Mouse (Mus musculus): ENCODE measurements around the gene Abcc4. TPM values are rescaled to one million over a fixed set of nuclear protein-coding genes. Genes with fewer than 3 reads are reported as not detected.

The Abcc4 gene
- polyA plus RNA-seq, 1 experiment from 2014 or later: 2.8 TPM

GRCm38 (mm10) chr14:118566214-118566688, 139.8 kb downstream of the Abcc4 start:
- H3K27ac ChIP-seq (ENCODE audit: low read depth): peak overlapping the region; percentile 72
- H3K9ac ChIP-seq: no peak overlapping the region
- TF ChIP-seq CTCF (IDR thresholded peaks at IDR 0.05; ENCODE audit: low read depth): no peak
- DNase-seq (peak; percentile 47), ATAC-seq (ENCODE audit: insufficient read depth) (peak; percentile 84)
- no peaks in the 10 kb centered on the region for H3K4me1 ChIP-seq (ENCODE audit: insufficient read depth)
- no peaks in the 10 kb centered on the region for H3K27me3 ChIP-seq (ENCODE audit: insufficient read depth, low read length)
- peak overlapping the region; percentile 40 for H3K4me2 ChIP-seq
- 34% methylated on average over 12 of the region's 12 CpGs for WGBS
- no peak overlapping the region for H3K4me3 ChIP-seq (ENCODE audit: low read depth, low read length)
- H3K36me3 ChIP-seq (ENCODE audit: insufficient read depth): no peaks in the 10 kb centered on the region
- no peaks in the 10 kb centered on the region for H3K9me3 ChIP-seq (ENCODE audit: low read depth, low read length)

- ATAC-seq (ENCODE audit: insufficient read depth) (no peak), DNase-seq (no peak)
- no peak overlapping the region for H3K27ac ChIP-seq (ENCODE audit: low read depth)
- whole genome bisulfite sequencing: 74% methylated on average over 5 of the region's 5 CpGs
- H3K36me3 ChIP-seq (ENCODE audit: insufficient read depth): no peaks in the 10 kb centered on the region
- H3K4me1 ChIP-seq (ENCODE audit: insufficient read depth): no peaks in the 10 kb centered on the region
- H3K4me3 ChIP-seq (ENCODE audit: low read depth, low read length): no peak overlapping the region
- no peaks in the 10 kb centered on the region for H3K27me3 ChIP-seq (ENCODE audit: insufficient read depth, low read length)
- no peak overlapping the region for H3K4me2 ChIP-seq
- no peak overlapping the region for H3K9ac ChIP-seq
- no peak for TF ChIP-seq CTCF (IDR thresholded peaks at IDR 0.05; ENCODE audit: low read depth)
- no peaks in the 10 kb centered on the region for H3K9me3 ChIP-seq (ENCODE audit: low read depth, low read length)
Measured at GRCm38 (mm10) chr14:118565696-118566095, 140.3 kb downstream of the Abcc4 start.

GRCm38 (mm10) chr14:118563570-118563969, 142.4 kb downstream of the Abcc4 start:
- DNase-seq (no peak), ATAC-seq (ENCODE audit: insufficient read depth) (no peak)
- Histone ChIP-seq H3K9ac (no peak overlapping the region), H3K4me1 (ENCODE audit: insufficient read depth) (no peaks in the 10 kb centered on the region), H3K27me3 (ENCODE audit: insufficient read depth, low read length) (no peaks in the 10 kb centered on the region), H3K9me3 (ENCODE audit: low read depth, low read length) (no peaks in the 10 kb centered on the region), H3K4me2 (no peak overlapping the region), H3K4me3 (ENCODE audit: low read depth, low read length) (no peak overlapping the region), H3K27ac (ENCODE audit: low read depth) (no peak overlapping the region), H3K36me3 (ENCODE audit: insufficient read depth) (no peaks in the 10 kb centered on the region)
- no peak for TF ChIP-seq CTCF (IDR thresholded peaks at IDR 0.05; ENCODE audit: low read depth)
- 58% methylated on average over 8 of the region's 8 CpGs for WGBS

- no peak for DNase-seq
Measured at GRCm38 (mm10) chr14:118552901-118553475, 153.0 kb downstream of the Abcc4 start.

GRCm38 (mm10) chr14:118552390-118552789, 153.6 kb downstream of the Abcc4 start:
- 61% methylated on average over 5 of the region's 5 CpGs for WGBS
- no peak overlapping the region for H3K27ac ChIP-seq (ENCODE audit: low read depth)
- H3K4me1 ChIP-seq (ENCODE audit: insufficient read depth): no peaks in the 10 kb centered on the region
- DNase-seq (no peak), ATAC-seq (ENCODE audit: insufficient read depth) (no peak)
- H3K9me3 ChIP-seq (ENCODE audit: low read depth, low read length): no peaks in the 10 kb centered on the region
- no peaks in the 10 kb centered on the region for H3K27me3 ChIP-seq (ENCODE audit: insufficient read depth, low read length)
- no peak for TF ChIP-seq CTCF (IDR thresholded peaks at IDR 0.05; ENCODE audit: low read depth)
- no peak overlapping the region for H3K9ac ChIP-seq
- H3K36me3 ChIP-seq (ENCODE audit: insufficient read depth): no peaks in the 10 kb centered on the region
- no peak overlapping the region for H3K4me3 ChIP-seq (ENCODE audit: low read depth, low read length)
- peak overlapping the region; percentile 63; the same call in 1 of the 2 replicates for H3K4me2 ChIP-seq

More at GRCm38 (mm10) chr14:118552901-118553475, 153.0 kb downstream of the Abcc4 start:
- Histone ChIP-seq H3K9ac (no peak overlapping the region), H3K4me2 (no peak overlapping the region), H3K4me3 (ENCODE audit: low read depth, low read length) (no peak overlapping the region), H3K27me3 (ENCODE audit: insufficient read depth, low read length) (no peaks in the 10 kb centered on the region), H3K36me3 (ENCODE audit: insufficient read depth) (no peaks in the 10 kb centered on the region), H3K9me3 (ENCODE audit: low read depth, low read length) (no peaks in the 10 kb centered on the region), H3K4me1 (ENCODE audit: insufficient read depth) (no peaks in the 10 kb centered on the region), H3K27ac (ENCODE audit: low read depth) (no peak overlapping the region)
- ATAC-seq (ENCODE audit: insufficient read depth): no peak
- WGBS: 81% methylated on average over 20 of the region's 20 CpGs
- no peak for TF ChIP-seq CTCF (IDR thresholded peaks at IDR 0.05; ENCODE audit: low read depth)

- Histone ChIP-seq H3K4me3 (ENCODE audit: low read depth, low read length) (peak overlapping the region; percentile 27), H3K27me3 (ENCODE audit: insufficient read depth, low read length) (no peaks in the 10 kb centered on the region), H3K9me3 (ENCODE audit: low read depth, low read length) (no peaks in the 10 kb centered on the region), H3K4me1 (ENCODE audit: insufficient read depth) (no peaks in the 10 kb centered on the region), H3K9ac (peak overlapping the region; percentile 23), H3K27ac (ENCODE audit: low read depth) (no peak overlapping the region), H3K36me3 (ENCODE audit: insufficient read depth) (no peaks in the 10 kb centered on the region), H3K4me2 (peak overlapping the region; percentile 63)
- WGBS: 7% methylated on average over 24 of the region's 24 CpGs
- ATAC-seq (ENCODE audit: insufficient read depth): peak; percentile 74
- peak; percentile 50 for DNase-seq
- no peak for TF ChIP-seq CTCF (IDR thresholded peaks at IDR 0.05; ENCODE audit: low read depth)
Measured at GRCm38 (mm10) chr14:118551725-118552285, 154.2 kb downstream of the Abcc4 start.

GRCm38 (mm10) chr14:118551061-118551724, 154.8 kb downstream of the Abcc4 start:
- Histone ChIP-seq H3K27ac (ENCODE audit: low read depth) (no peak overlapping the region), H3K27me3 (ENCODE audit: insufficient read depth, low read length) (no peaks in the 10 kb centered on the region), H3K9me3 (ENCODE audit: low read depth, low read length) (no peaks in the 10 kb centered on the region), H3K4me2 (peak overlapping the region; percentile 63), H3K4me1 (ENCODE audit: insufficient read depth) (no peaks in the 10 kb centered on the region), H3K9ac (peak overlapping the region; percentile 23), H3K4me3 (ENCODE audit: low read depth, low read length) (peak overlapping the region; percentile 27), H3K36me3 (ENCODE audit: insufficient read depth) (no peaks in the 10 kb centered on the region)
- 6% methylated on average over 18 of the region's 18 CpGs for WGBS
- DNase-seq (peak; percentile 66), ATAC-seq (ENCODE audit: insufficient read depth) (peak; percentile 50; the same call in 1 of the 2 replicates)
- no peak for TF ChIP-seq CTCF (IDR thresholded peaks at IDR 0.05; ENCODE audit: low read depth)
